Mouse (Mus musculus) brown adipose tissue, adult 24 weeks (tissue): ENCODE data around the gene Cfap126. TPM values are rescaled to one million over a fixed set of nuclear protein-coding genes. Genes with fewer than 3 reads are reported as not detected.
A peak's percentile ranks its signal among the peaks of the same experiment; 100 is the strongest.

ENCODE experiments used
- H3K27ac ChIP-seq: fragments of 200-500 bp; replicated peaks from 2 replicates; pipeline ENCODE4 v1.5.1; 2012; ENCODE audit warnings: low read depth, mild to moderate bottlenecking, low read length
- H3K4me1 ChIP-seq: fragments of 200-500 bp; 2 replicates; pipeline ENCODE4 v1.6.1; 2012; ENCODE audit warnings: low read length, mixed read lengths; ENCODE audit not compliant: control insufficient read depth, insufficient read depth, insufficient read length
- H3K4me3 ChIP-seq: fragments of 200-500 bp; 2 replicates; pipeline ENCODE4 v1.5.1; 2012; ENCODE audit warnings: low read depth, mild to moderate bottlenecking, low read length, moderate library complexity; ENCODE audit not compliant: insufficient read depth
- polyA plus RNA-seq: library from polyadenylated mRNA; stranded (reverse); fragments of >200 nt; gene quantifications from 2 replicates; pipeline ENCODE4 v1.2.4, GENCODE M21; 2012; ENCODE audit not compliant: missing spikeins, insufficient read depth, insufficient read length

Cfap126 gene
- polyA plus RNA-seq, 1 experiment: 11.0 TPM

- Histone ChIP-seq H3K4me3 (no peak overlapping the region), H3K4me1 (peaks cover 14% of the 10 kb centered on the region), H3K27ac (peak overlapping the region; percentile 98)
Measured at GRCm38 (mm10) chr1:171169913-171170312, 56.2 kb downstream of the Cfap126 start.

GRCm38 (mm10) chr1:171171138-171171537 is 57.4 kb downstream of the Cfap126 start:
- Histone ChIP-seq H3K27ac (peak overlapping the region; percentile 98), H3K4me3 (no peak overlapping the region), H3K4me1 (peaks cover 14% of the 10 kb centered on the region)

- Histone ChIP-seq H3K27ac (no peak overlapping the region), H3K4me3 (no peak overlapping the region), H3K4me1 (peaks cover 14% of the 10 kb centered on the region)
Measured at GRCm38 (mm10) chr1:171172779-171173178, 59.1 kb downstream of the Cfap126 start.

Other genes with a start within 250 kb of the Cfap126 start
- gene Atf6, start 246.1 kb upstream of the Cfap126 start, polyA plus RNA-seq: 11.1 and 14.5 TPM in 2 replicates
- not detected in 2 replicates for gene Gm26620, start 228.9 kb upstream of the Cfap126 start, polyA plus RNA-seq
- 6.1 and 12.9 TPM in 2 replicates for gene Dusp12, start 228.4 kb upstream of the Cfap126 start, polyA plus RNA-seq
- gene Fcrlb, start 201.0 kb upstream of the Cfap126 start, polyA plus RNA-seq: not detected in 2 replicates
- gene Fcrla, start 186.3 kb upstream of the Cfap126 start, polyA plus RNA-seq: 1.8 TPM in 1 of 2 replicates, not detected in the other
- 11.0 and 11.9 TPM in 2 replicates for gene Fcgr2b, start 137.4 kb upstream of the Cfap126 start, polyA plus RNA-seq
- gene Fcgr4, start 95.0 kb upstream of the Cfap126 start, polyA plus RNA-seq: 2.2 and 3.9 TPM in 2 replicates
- 15.9 and 17.1 TPM in 2 replicates for gene Fcgr3, start 49.0 kb upstream of the Cfap126 start, polyA plus RNA-seq
- 1,219 and 1,267 TPM in 2 replicates for gene Sdhc, start 36.7 kb downstream of the Cfap126 start, polyA plus RNA-seq
- 4.6 and 5.3 TPM in 2 replicates for gene Mpz, start 36.8 kb downstream of the Cfap126 start, polyA plus RNA-seq
- gene Pcp4l1, start 82.3 kb downstream of the Cfap126 start, polyA plus RNA-seq: 3.3 and 4.2 TPM in 2 replicates
- not detected in 2 replicates for gene Nr1i3, start 100.1 kb downstream of the Cfap126 start, polyA plus RNA-seq
- 59.3 and 65.5 TPM in 2 replicates for gene Tomm40l, start 108.6 kb downstream of the Cfap126 start, polyA plus RNA-seq
- gene Apoa2, start 111.1 kb downstream of the Cfap126 start, polyA plus RNA-seq: 3.5 and 19.0 TPM in 2 replicates
- gene Fcer1g, start 120.4 kb downstream of the Cfap126 start, polyA plus RNA-seq: 29.3 and 35.1 TPM in 2 replicates
- 0.50 and 1.2 TPM in 2 replicates for gene Adamts4, start 136.5 kb downstream of the Cfap126 start, polyA plus RNA-seq
- 1,478 and 1,710 TPM in 2 replicates for gene Ndufs2, start 137.5 kb downstream of the Cfap126 start, polyA plus RNA-seq
- gene B4galt3, start 156.4 kb downstream of the Cfap126 start, polyA plus RNA-seq: 11.3 and 12.1 TPM in 2 replicates
- gene Ppox, start 167.3 kb downstream of the Cfap126 start, polyA plus RNA-seq: 12.3 and 15.2 TPM in 2 replicates
- 11.7 and 14.7 TPM in 2 replicates for gene Usp21, start 174.1 kb downstream of the Cfap126 start, polyA plus RNA-seq
- gene Ufc1, start 181.1 kb downstream of the Cfap126 start, polyA plus RNA-seq: 149 and 183 TPM in 2 replicates
- gene Dedd, start 215.2 kb downstream of the Cfap126 start, polyA plus RNA-seq: 22.3 and 27.1 TPM in 2 replicates
- 41.1 and 62.5 TPM in 2 replicates for gene Nit1, start 231.7 kb downstream of the Cfap126 start, polyA plus RNA-seq
- 73.2 and 83.7 TPM in 2 replicates for gene Pfdn2, start 231.8 kb downstream of the Cfap126 start, polyA plus RNA-seq
- gene Klhdc9, start 246.9 kb downstream of the Cfap126 start, polyA plus RNA-seq: not detected in 2 replicates